Mouse (Mus musculus): Measurements from ENCODE around the gene Gm20388.

GRCm38 (mm10) chr8:122810376-122810775 is 2899.7 kb downstream of the Gm20388 start:
- TF ChIP-seq TAL1 (conservative IDR thresholded peaks at IDR 0.05; ENCODE audit: low read depth, low read length) (no peak), CTCF (IDR thresholded peaks at IDR 0.05; ENCODE audit: low read depth, low read length) (no peak), GATA1 (IDR thresholded peaks at IDR 0.05; ENCODE audit: borderline replicate concordance, low read length) (no peak), GATA2 (IDR thresholded peaks at IDR 0.05; ENCODE audit: borderline replicate concordance, low read depth, low read length) (no peak), POLR2AphosphoS5 (IDR thresholded peaks at IDR 0.05; ENCODE audit: insufficient replicate concordance, low read depth, low read length) (no peak)

Measured in G1E (cell line).